Mouse (Mus musculus) spleen, postnatal 4 days (tissue): ENCODE results near the gene U2surp.
"Not testable (repeated sequence)": the region's sequence is repeated elsewhere in the genome, so short reads cannot be mapped to it uniquely, and the experiment has no call there.

Source experiments
- DNase-seq, 2 experiments: peaks; one replicate each; pipeline ENCODE4 v3.0.0; 2022; ENCODE audit warnings: low spot score in 2 of 2

U2surp gene

GRCm38 (mm10) chr9:95539176-95539800 is 27.5 kb upstream of the U2surp start:
- no peak for DNase-seq

DNA sequence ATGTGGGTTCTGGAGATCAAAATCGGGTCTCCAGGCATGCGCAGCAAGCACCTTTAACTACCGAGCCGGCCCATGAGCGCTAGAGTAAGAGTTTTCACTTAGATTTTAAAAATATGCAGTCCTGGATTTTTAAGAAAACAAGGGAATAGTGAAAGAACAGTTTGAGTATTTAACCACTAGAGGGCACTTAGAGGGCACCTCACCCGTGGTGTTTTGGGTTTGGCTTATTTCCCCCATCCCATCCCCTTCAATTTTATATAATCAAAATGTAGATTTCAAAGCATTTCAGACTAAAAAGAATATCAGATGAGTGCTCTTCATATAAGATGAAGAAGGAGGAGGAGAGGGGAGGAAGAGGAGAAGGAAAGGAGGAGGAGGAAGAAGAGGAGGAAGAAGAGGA is 22.0 kb upstream of the U2surp start:
- DNase-seq: no peak

DNA sequence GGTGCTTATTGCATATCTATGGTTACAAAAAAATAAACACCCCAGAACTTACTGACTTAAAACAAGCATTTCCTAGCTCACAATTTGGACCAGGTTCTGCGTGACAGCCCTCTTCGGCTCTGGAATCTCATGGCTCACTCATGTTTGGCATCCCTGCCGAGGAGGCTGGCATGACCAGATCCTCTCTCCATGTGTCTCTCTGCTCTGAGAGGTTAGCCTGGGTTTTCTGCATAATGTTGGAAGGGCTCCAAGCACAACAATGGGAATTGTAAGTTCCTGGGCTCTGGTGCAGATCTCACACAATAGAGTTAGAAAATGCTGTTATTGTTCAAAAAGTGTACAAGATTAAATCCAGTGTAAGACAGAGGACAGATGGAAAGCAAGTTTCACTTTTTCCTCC is 19.3 kb upstream of the U2surp start:
- DNase-seq: no peak

GRCm38 (mm10) chr9:95527676-95528075 is 15.9 kb upstream of the U2surp start:
- DNase-seq: no peak

GRCm38 (mm10) chr9:95525961-95526360 is 14.2 kb upstream of the U2surp start:
- no peak for DNase-seq

GRCm38 (mm10) chr9:95525376-95525775 is 13.6 kb upstream of the U2surp start:
- no peak for DNase-seq

DNA sequence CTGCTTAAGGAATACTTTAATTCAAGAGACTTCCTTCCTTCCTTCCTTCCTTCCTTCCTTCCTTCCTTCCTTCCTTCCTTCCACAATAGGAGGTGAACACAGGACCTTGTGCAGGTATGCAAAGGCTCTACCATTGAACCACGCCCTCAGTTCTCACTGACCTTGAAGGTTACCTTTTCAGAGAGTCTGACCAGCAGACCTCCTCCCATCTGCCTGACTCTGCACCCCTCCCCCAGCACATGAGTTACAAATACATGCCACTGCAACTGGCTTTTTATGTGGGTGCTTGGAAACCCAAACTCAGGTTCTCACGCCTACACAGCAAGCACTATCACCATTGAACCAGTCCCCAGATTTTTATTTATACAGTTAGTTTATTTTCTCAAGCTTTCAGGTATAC is 10.8 kb upstream of the U2surp start:
- DNase-seq: no peak

DNA sequence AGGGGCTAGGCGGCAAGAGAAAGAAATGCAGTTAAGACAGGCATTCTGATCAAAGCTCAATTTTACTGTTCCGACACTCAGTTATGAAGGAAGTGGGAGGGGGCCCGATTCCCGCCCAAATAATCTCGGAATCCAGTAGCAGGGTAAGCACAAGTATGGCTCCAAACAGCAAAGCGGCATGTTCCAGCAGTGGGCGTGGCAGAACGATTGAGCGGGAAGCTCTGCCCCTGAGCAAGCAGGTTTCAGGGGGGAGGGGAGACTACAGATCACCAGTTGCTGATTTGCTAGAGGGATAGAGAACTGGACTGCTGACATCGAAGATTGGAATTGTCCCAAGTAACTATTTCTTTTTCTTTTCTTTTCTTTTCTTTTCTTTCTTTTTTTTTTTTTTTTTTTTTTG is 9.8 kb upstream of the U2surp start:
- peak in 1 of 2 experiments; percentile 20 for DNase-seq

- no peak for DNase-seq
Observed at GRCm38 (mm10) chr9:95521031-95521430, 9.2 kb upstream of the U2surp start.

- DNase-seq: no peak
Observed at GRCm38 (mm10) chr9:95520563-95520962, 8.8 kb upstream of the U2surp start.

DNA sequence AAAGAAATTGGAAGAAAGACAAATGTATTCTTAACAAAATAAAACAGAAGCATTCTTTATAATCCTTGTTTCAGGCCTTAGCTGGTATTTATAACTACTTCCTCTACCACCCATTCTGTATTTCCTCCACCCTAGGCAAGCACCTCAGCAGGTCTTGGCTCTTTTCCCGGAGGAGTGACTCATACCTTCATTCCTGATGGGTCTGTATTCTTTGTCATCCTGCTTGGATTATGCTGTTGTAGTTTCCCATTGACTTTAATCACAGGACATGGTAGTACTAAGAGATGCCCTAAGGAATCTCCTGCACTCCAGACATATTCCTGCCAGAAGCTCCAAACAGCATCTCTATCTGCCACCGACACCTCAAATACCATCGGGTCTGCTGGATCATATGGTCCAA is 2.6 kb upstream of the U2surp start:
- DNase-seq: not testable (repeated sequence)

GRCm38 (mm10) chr9:95513776-95514175 is 2.0 kb upstream of the U2surp start:
- no peak for DNase-seq

- DNase-seq: no peak
Observed at GRCm38 (mm10) chr9:95512331-95513030, 685 bp upstream of the U2surp start.

DNA sequence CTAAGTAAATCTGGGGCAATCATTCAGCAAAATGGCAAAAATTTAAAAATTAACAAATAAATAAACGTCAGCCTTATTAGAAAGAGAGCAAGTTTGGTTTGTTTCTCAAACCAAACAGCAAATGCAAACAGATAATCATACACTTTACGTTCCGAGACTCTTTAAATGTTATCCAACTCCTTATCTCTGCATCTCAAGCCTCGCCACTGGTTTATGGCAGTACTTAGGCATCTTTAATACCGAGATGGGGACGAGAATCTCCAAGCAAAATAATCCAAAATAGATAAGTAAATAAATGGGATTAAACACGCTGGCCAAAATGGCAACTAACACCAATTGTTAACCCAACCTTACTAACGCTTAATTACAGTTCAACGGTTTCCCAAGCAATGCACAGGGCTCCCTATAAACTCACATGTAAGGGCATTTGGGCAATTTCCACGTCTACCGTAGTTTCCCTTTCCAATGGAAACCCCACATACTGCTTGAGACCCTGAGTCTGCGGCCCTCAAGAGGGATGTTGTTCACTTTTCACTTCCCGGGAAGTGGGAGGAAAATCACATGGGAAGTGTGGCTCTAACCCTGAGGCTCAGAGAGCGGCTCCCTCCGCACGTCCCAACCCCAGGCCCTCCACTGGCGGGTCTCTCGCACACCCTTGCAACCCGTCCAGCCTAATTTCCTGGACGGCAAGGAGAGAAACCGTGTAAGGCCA is 947 bp downstream of the U2surp start:
- DNase-seq: no peak

DNA sequence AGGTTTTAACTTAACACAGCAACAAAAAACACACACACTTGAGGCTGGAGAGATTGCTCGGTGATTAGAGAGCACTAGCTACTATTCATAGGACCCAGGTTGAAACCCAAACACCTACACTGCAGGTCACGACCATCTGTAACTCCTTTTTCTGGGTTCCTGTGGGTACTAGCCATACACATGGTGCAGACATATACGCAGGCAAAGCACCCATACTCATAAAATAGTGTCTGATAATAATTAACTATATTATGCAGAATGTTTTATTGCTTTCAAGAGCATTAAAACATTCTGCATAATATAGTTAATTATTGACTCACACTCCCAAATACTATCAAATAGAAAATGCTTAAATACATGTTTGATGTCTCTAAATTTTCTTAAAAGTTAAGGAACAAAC is 6.1 kb downstream of the U2surp start:
- no peak for DNase-seq

GRCm38 (mm10) chr9:95499848-95500247 is 11.9 kb downstream of the U2surp start:
- no peak for DNase-seq

DNA sequence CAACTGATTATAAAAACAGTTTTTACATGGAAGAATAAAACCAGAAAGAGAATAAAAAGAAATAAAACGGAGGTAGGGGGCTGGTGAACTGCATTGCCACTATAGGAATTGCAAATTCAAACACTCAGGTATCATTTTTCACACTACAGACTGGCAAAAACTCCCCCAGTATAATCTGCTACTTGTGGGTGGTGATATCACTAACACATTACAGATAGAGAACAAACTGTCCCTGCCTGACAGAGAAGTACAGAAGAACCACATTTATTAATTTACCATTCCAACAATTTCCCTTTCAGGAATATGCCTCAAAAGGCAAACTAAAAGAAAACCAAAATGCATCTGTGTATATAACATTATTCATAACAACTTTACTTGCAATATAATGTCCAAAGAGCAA is 16.8 kb downstream of the U2surp start:
- DNase-seq: no peak

DNA sequence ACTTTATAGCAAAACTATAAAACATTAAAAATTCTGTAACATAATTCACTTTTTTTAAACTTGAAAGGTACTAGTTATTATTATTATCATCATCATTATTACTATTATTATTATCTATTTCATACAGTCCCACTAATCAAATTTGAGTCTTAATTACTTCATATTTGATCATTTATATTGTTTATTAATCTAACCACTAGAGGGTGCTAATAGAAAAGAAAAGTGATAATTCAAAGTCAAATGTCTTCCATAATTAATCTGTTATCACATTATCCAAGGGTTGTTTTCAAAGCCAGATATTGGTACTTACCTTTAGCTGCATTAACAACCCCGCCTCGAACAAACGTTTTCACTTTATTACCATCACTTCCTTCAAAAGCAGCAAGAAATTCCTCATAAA is 18.4 kb downstream of the U2surp start:
- DNase-seq: no peak

- DNase-seq: no peak
Observed at GRCm38 (mm10) chr9:95490003-95490402, 21.8 kb downstream of the U2surp start.

- DNase-seq: no peak
Observed at GRCm38 (mm10) chr9:95488861-95489260, 22.9 kb downstream of the U2surp start.

- no peak for DNase-seq
Observed at GRCm38 (mm10) chr9:95479981-95480380, 31.8 kb downstream of the U2surp start.

DNA sequence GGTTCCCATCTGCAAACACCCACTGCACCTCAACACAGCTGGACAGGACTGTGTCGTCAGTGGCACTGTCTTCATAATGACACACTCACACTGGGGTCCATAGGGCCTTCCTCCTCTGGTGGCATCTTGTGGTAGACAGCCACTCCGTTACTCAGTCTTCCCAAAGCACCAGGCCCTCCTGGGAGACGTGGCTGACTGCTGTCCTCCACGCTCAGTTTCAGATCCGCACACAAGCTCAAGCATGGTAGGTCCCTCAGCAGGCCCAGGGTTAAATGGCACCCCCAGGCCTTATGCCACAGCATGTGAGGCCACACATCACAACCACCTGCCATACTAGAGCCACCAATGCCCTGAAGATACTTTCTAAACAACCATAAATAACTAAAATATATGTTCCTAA is 33.4 kb downstream of the U2surp start:
- DNase-seq: no peak

DNA sequence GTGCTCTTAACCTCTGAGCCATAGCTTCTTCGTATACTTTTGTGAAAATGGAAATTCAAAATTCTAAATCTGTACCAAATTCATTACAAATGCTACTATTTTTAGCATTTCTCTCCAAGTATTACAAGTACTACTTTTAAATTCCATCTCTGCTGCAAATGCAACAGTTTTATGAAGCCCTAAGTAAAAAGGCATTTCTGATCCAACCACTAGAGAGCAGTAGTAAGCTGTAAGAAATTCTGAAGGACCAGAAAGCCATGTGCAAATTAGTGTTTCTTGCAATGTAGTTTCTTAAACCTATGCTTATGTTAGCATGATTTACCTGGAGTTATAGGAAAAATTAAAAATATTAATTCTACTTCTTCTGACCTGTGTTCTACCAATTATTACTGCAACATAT is 38.9 kb downstream of the U2surp start:
- no peak for DNase-seq
